Mouse (Mus musculus) cortical plate, adult 2 months (tissue): ENCODE data around the gene Kdm2b.

Experiments used
- CTCF ChIP-seq: fragments of 200-500 bp; IDR thresholded peaks from 2 replicates; pipeline ENCODE4 v1.5.1; 2011; ENCODE audit warnings: mild to moderate bottlenecking, control low read depth, low read length; ENCODE audit not compliant: insufficient read depth; ENCODE audit errors: extremely low read depth
- POLR2A ChIP-seq: fragments of 200-500 bp; IDR thresholded peaks from 2 replicates; pipeline ENCODE4 v1.6.1; 2011; ENCODE audit warnings: mild to moderate bottlenecking, low read length, control low read depth; ENCODE audit not compliant: insufficient read depth; ENCODE audit errors: extremely low read depth

GRCm38 (mm10) chr5:122987211-122988020 is 2.2 kb downstream of the Kdm2b start:
- TF ChIP-seq POLR2A (no peak), CTCF (no peak)
